Mouse (Mus musculus): ENCODE measurements around the gene Mlc1. TPM values are rescaled to one million over a fixed set of nuclear protein-coding genes. Genes with fewer than 3 reads are reported as not detected.
A peak's percentile ranks its signal among the peaks of the same experiment; 100 is the strongest.

Gene Mlc1
- total RNA-seq, 2 experiments from 2014 or later = not detected

DNA sequence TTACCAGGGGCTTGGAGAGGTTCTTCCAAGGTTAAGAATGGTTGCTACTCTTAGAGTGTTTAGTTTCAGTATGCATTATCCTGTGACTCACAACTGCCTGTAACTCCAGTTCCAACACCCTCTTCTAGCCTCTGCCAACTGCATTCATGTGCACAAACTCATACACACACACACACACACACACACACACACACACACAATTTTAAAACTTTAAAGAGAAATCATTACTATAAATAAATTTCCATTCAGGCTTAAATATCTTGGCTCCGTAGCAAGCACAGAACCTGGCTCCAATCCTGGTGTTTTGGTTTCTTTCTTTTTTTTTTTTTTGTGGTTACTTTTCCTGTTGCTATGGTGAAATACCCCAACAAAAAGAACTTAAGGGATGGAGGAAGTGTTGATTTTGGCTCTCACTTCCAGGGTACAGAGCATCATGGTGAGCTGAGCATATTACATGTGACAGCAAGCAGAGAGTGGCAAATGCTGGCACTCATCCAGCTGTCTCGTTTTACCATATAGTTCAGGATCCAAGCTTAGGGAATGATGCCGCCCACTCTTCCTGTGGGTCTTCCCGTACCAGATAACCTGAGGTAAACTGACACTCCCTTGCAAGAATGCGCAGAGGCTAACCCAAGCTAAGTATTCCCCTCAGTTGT lies 34.8 kb downstream of the Mlc1 start:
- ATAC-seq (replicated peaks; ENCODE audit: low FRiP score, low TSS enrichment, poor library complexity, severe bottlenecking) = no peak

DNA sequence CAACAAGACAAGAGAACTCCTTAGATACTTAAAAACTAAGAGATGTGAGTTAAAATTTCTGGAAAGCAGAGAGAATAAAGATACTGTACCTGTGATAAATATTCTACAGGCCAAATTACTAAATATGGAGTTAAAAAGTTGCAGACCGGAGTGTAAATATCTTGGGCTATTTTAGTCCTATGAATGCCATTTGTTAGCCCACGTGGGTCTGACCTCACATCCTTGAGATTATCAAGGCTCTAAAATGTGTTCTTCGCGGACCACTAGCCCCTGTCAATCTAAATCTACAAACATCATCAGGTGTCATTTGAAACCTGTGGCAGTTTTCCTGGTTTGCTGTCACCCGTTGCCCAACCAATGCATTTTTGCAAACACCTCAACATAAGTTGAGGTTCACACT lies 36.0 kb downstream of the Mlc1 start:
- ATAC-seq (replicated peaks; ENCODE audit: low FRiP score, low TSS enrichment, poor library complexity, severe bottlenecking) = no peak

DNA sequence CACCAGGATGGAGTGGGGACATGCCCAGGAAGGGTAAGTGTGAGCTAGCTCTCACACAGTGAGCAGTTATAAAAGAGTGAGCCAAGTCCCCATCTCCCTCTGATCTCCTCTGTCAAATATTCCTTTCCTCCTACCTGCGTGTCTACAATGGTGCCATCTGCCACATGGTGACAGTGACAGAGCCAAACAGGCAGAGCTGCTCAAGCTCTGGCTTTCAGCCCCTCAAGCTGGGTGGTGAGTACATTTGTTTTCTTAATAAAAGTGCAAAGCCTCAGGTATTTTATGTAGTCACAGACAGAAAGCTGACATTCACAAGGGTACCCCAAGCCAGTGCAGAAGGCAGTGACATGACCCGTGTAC lies 41.5 kb downstream of the Mlc1 start:
- no peak for ATAC-seq (replicated peaks; ENCODE audit: low FRiP score, low TSS enrichment, poor library complexity, severe bottlenecking)

DNA sequence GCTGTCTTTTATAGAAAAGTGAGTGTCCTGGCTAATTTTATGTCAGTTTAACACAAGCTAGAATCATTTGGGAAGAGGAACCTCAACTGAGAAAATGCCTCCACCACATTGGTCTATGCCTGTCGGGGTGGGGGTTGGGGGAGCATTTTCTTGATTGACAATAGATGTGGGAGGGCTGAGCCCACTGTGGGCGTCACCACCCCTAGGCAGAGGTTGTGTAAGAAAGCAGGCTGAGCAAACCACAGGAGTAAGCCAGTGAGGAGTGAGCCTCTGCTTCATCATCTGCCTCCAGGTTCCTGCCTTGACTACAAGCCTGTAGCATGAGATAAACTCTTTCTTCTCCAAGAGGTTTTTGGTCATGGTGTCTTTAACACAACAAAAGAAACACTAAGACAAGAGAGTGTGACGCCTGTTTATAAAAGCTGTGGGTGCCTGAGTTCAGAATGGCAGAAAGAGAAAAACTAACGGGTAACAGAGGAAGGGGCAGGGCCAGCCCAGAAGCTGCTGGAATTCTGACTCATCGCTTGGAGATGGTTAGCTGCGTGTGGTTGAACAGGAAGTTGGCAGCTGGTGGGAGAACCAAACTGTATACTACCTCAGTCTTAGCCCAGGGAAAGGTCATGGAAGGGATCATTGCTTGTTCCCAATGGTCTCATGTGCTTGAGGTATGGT lies 42.1 kb downstream of the Mlc1 start:
- ATAC-seq (replicated peaks; ENCODE audit: low FRiP score, low TSS enrichment, poor library complexity, severe bottlenecking) = no peak

DNA sequence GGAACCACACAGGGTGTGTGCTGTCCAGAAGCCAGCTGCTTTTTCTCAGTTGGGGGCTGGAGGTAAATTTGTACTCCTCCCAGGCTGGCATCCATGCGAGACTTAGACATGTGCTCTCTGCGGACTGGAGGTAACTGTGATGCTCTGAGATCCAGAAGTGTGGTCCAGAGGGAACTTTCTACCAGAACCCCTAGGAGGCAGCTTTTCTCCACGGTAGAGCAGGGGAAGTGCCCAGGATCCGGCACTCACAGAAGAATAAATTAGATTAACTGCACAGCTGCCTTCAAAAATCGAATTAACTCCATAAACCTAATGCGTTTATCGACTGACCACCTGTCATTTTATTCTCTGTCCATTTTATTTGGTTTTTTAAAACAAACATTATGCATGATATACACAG lies 44.7 kb downstream of the Mlc1 start:
- ATAC-seq (replicated peaks; ENCODE audit: low FRiP score, low TSS enrichment, poor library complexity, severe bottlenecking) = no peak

DNA sequence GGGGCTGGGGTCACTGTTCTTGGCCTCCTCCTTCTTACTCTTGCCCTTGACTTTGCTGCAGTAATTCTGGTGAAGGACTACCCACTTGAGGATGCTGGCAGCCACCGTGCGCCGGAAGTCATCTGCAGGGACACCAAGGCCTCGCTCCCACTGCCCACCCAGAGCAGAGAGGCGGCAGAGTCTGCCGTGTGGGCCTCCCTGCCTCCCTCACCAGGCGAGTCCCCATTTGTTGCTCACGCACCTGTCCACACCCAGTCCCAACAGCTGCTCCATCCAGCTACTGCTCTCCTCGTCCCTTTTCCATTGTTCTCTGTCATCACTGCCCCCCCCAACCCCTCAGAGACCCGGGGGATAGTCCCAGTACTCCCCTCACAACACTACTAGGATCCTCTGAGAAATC lies 46.1 kb downstream of the Mlc1 start:
- ATAC-seq (replicated peaks; ENCODE audit: low FRiP score, low TSS enrichment, poor library complexity, severe bottlenecking) = no peak

DNA sequence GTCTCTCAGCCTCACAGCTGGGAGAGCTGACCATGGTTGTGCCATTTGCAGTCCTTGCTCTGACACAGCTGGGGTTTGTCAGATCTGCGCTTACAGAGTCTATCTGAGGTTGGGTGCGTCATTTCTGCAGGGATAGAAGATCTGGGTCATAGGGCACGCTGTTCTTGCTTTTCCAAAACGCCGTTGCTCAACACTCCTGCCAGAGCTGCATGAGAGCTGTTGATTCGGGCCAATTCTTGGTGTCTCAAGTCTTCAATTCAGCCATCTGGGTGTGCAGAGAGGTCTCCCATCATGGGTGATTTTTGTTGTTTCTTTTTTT lies 56.9 kb downstream of the Mlc1 start:
- no peak for ATAC-seq (replicated peaks; ENCODE audit: low FRiP score, low TSS enrichment, poor library complexity, severe bottlenecking)

DNA sequence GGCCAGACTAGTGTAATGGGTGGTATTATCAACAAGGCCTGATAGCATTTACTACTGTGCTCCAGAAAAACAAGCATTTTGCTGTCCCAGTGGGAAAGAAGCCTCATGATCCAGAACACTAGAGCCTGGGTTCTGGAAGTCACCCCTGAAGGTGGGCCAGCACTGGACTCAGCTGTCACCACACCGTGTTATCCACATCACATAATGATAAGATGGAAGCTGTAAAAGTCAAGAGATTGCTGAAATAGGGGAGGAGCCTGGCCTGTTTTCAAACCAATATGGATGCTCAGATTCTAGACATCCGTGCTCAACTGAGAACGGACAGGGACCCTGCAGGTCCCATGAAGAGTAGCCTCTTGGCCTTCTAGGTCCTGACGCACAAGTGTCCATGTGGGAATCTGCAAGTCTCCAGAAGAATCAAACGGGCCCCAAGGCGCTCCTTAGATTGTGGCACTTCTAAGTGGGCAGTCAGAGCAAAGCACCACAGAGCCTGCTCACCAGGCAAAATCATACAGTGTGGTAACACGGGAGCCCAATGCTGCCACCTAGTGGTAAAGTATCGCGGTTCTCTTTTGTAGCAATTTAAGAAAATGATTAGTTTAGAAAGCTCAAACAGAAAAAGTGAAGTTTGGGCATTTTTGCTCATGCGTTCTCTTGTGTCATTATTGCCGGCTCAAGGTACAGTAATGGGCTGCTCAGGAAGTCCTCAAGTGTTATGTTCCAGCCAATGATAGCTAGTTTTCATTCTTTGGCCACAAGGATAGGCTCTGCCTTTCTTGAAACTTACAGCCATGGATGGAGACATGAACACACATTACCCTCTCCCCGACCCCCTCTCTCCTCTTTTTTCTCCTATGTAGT lies 57.4 kb downstream of the Mlc1 start:
- ATAC-seq (replicated peaks; ENCODE audit: low FRiP score, low TSS enrichment, poor library complexity, severe bottlenecking) = peak; percentile 85

DNA sequence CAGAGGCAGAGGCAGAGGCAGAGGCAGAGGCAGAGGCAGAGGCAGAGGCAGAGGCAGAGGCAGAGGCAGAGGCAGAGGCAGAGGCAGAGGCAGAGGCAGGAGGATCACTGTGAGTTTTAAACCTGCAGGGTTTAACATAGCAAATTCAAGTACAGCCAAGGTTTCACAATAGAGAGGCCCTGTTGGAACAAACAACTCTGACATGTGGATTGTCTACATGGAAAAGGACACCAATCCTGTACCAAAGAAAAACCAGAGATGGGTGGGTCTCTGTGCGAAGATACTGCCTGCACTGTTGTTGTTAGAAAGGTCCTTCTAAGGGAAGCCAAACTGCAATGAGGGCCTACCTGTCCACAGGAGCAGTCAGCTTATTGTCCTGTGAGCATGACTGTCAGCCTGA lies 58.7 kb downstream of the Mlc1 start:
- ATAC-seq (replicated peaks; ENCODE audit: low FRiP score, low TSS enrichment, poor library complexity, severe bottlenecking) = no peak

DNA sequence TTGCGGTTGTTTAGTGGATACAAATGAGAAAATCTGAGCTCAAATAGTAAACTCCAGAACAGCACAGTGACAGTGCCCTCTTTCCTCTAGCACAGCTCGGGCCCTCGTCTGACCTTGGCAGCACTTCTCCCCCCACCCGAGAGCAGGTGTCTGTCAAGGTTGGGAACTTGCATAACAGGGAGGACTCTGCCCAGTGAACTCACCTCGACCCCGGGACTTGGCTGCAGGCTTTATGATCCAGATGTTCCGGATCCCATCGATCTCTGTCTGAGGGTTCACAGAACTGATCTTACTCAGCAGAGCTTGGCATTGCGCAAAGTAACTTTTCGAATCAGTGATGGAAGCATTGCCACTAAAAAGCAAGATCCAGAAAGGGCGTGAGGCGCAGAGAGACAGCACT lies 59.5 kb downstream of the Mlc1 start:
- ATAC-seq (replicated peaks; ENCODE audit: low FRiP score, low TSS enrichment, poor library complexity, severe bottlenecking) = no peak

DNA sequence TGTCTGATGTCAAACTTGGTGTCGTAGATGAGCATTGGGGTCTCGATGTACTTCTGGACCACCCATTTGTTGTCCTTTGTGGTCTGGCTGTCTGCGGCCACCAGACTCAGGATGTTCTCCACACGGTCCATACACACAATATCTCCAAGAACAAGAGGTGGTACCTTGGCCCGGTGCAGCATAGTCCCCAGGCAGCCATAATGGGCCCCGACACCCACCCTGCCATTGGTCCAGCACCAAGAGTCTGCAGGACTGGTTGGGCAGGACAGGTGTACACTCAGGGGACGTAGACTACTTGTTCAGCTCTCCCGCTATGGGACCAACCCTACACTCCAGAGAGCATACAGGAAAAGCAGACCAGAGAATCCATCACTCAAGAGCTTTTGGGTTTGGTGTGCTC lies 61.7 kb downstream of the Mlc1 start:
- no peak for ATAC-seq (replicated peaks; ENCODE audit: low FRiP score, low TSS enrichment, poor library complexity, severe bottlenecking)

DNA sequence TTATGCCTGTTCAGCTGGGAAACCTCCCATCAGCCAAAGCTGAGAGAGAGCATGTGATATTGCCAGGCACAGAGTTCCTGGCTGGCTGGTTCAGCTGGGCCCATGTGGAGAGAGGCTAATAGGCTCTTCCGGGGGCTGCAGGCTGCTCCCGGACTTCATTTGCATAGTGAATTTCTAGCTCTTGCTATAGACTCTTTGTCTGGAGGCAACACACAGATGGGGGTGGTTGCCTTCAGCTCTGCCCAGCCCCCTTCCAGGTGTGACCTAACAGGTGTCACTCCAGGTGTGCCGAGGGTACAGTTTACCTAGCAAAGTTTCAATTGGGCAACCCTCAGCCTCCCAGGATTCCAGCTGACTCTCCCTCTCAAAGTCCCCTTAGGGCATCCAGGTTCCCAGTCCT lies 62.4 kb downstream of the Mlc1 start:
- no peak for ATAC-seq (replicated peaks; ENCODE audit: low FRiP score, low TSS enrichment, poor library complexity, severe bottlenecking)

DNA sequence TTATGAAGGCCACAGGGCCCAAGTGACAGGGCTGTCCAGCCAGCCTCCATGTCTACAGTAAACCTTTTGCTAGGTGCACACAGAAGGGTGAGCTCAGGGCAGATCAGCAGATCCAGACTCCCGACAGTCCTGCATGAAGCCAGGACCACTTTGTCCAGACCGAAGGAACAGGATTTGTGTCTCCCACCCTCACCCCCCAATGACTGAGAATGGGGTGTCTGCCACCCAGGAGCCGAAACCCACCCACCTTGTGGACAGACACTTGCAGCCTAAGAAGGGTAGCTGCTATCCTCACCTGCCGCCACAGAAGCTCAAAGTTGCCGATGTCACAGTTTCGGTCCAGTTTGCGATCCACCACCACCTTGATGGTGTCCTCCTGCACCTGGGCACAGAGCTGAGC lies 63.8 kb downstream of the Mlc1 start:
- no peak for ATAC-seq (replicated peaks; ENCODE audit: low FRiP score, low TSS enrichment, poor library complexity, severe bottlenecking)

DNA sequence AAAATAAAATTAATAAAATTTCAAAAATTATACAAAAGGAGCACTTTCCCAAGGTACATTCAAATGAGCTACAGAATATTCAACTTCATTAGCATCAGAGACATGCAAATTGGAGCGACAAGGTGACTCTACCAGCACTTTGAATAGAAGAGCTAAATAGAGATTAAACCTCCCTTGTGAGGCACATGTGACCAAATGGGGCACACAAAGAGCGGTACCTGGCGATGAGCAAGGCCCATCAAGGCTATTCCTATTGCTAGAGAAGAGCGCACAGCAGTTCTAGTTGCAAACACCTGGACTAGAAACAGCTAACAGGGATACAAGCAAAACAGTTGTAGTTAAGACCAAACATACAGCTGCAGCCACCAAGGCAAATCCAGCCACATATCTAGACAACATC lies 72.5 kb downstream of the Mlc1 start:
- ATAC-seq (replicated peaks; ENCODE audit: low FRiP score, low TSS enrichment, poor library complexity, severe bottlenecking) = no peak

Other genes starting within 250 kb of the Mlc1 start
- 32.7 and 46.8 TPM in 2 replicates for gene Brd1, start 244.8 kb downstream of the Mlc1 start, total RNA-seq (2014; fragmentation: Nextera tagmentation)
- 36.2 and 39.6 TPM in 2 replicates for gene Brd1, start 244.8 kb downstream of the Mlc1 start, total RNA-seq (2017)
- 39.2 and 48.2 TPM in 2 replicates for gene Zbed4, start 227.3 kb downstream of the Mlc1 start, total RNA-seq (2014; fragmentation: Nextera tagmentation)
- gene Zbed4, start 227.3 kb downstream of the Mlc1 start, total RNA-seq (2017) = 36.1 and 38.3 TPM in 2 replicates
- gene Alg12, start 159.7 kb downstream of the Mlc1 start, total RNA-seq (2014; fragmentation: Nextera tagmentation) = 2.8 and 8.3 TPM in 2 replicates
- 3.3 and 5.2 TPM in 2 replicates for gene Alg12, start 159.7 kb downstream of the Mlc1 start, total RNA-seq (2017)
- gene Creld2, start 159.4 kb downstream of the Mlc1 start, total RNA-seq (2014; fragmentation: Nextera tagmentation) = 24.8 and 29.7 TPM in 2 replicates
- gene Creld2, start 159.4 kb downstream of the Mlc1 start, total RNA-seq (2017) = 47.8 and 50.9 TPM in 2 replicates
- gene Pim3, start 116.8 kb downstream of the Mlc1 start, total RNA-seq (2014; fragmentation: Nextera tagmentation) = 5.1 and 6.4 TPM in 2 replicates
- 5.5 and 12.5 TPM in 2 replicates for gene Pim3, start 116.8 kb downstream of the Mlc1 start, total RNA-seq (2017)
- gene Ttll8, start 24.6 kb downstream of the Mlc1 start, total RNA-seq (2014; fragmentation: Nextera tagmentation) = not detected in 2 replicates
- gene Ttll8, start 24.6 kb downstream of the Mlc1 start, total RNA-seq (2017) = not detected in 2 replicates
- not detected in 2 replicates for gene Mov10l1, start 3.9 kb upstream of the Mlc1 start, total RNA-seq (2014; fragmentation: Nextera tagmentation)
- not detected in 2 replicates for gene Mov10l1, start 3.9 kb upstream of the Mlc1 start, total RNA-seq (2017)
- gene Panx2, start 80.7 kb upstream of the Mlc1 start, total RNA-seq (2014; fragmentation: Nextera tagmentation) = not detected in 2 replicates
- gene Panx2, start 80.7 kb upstream of the Mlc1 start, total RNA-seq (2017) = not detected in 2 replicates
- 15.8 and 26.3 TPM in 2 replicates for gene Trabd, start 96.1 kb upstream of the Mlc1 start, total RNA-seq (2014; fragmentation: Nextera tagmentation)
- gene Trabd, start 96.1 kb upstream of the Mlc1 start, total RNA-seq (2017) = 11.9 and 17.5 TPM in 2 replicates
- 15.3 and 20.8 TPM in 2 replicates for gene Selenoo, start 110.1 kb upstream of the Mlc1 start, total RNA-seq (2014; fragmentation: Nextera tagmentation)
- gene Selenoo, start 110.1 kb upstream of the Mlc1 start, total RNA-seq (2017) = 16.6 and 18.5 TPM in 2 replicates
- gene Tubgcp6, start 144.1 kb upstream of the Mlc1 start, total RNA-seq (2014; fragmentation: Nextera tagmentation) = 34.1 and 39.1 TPM in 2 replicates
- 14.7 and 22.4 TPM in 2 replicates for gene Tubgcp6, start 144.1 kb upstream of the Mlc1 start, total RNA-seq (2017)
- gene Hdac10, start 149.7 kb upstream of the Mlc1 start, total RNA-seq (2014; fragmentation: Nextera tagmentation) = 25.6 and 32.8 TPM in 2 replicates
- gene Hdac10, start 149.7 kb upstream of the Mlc1 start, total RNA-seq (2017) = 15.6 and 20.1 TPM in 2 replicates
- gene Mapk12, start 161.7 kb upstream of the Mlc1 start, total RNA-seq (2014; fragmentation: Nextera tagmentation) = not detected in 2 replicates
- 2.1 TPM in 1 of 2 replicates, not detected in the other for gene Mapk12, start 161.7 kb upstream of the Mlc1 start, total RNA-seq (2017)
- gene Mapk11, start 170.6 kb upstream of the Mlc1 start, total RNA-seq (2014; fragmentation: Nextera tagmentation) = 0.11 TPM in 1 of 2 replicates, not detected in the other
- 0.27 and 3.5 TPM in 2 replicates for gene Mapk11, start 170.6 kb upstream of the Mlc1 start, total RNA-seq (2017)
- 2.3 and 3.6 TPM in 2 replicates for gene Plxnb2, start 201.8 kb upstream of the Mlc1 start, total RNA-seq (2014; fragmentation: Nextera tagmentation)
- gene Plxnb2, start 201.8 kb upstream of the Mlc1 start, total RNA-seq (2017) = 0.34 and 1.7 TPM in 2 replicates
- gene Dennd6b, start 217.5 kb upstream of the Mlc1 start, total RNA-seq (2014; fragmentation: Nextera tagmentation) = 9.8 and 14.1 TPM in 2 replicates
- gene Dennd6b, start 217.5 kb upstream of the Mlc1 start, total RNA-seq (2017) = 1.3 and 4.6 TPM in 2 replicates
- 56.3 and 72.3 TPM in 2 replicates for gene Ppp6r2, start 232.5 kb upstream of the Mlc1 start, total RNA-seq (2014; fragmentation: Nextera tagmentation)
- gene Ppp6r2, start 232.5 kb upstream of the Mlc1 start, total RNA-seq (2017) = 29.4 and 145 TPM in 2 replicates

Measured in megakaryocyte-erythroid progenitor cell, adult 5-6 weeks (primary cell).